Mouse (Mus musculus): ENCODE data around the gene Vmn1r91.
"Not testable (repeated sequence)": the region's sequence is repeated elsewhere in the genome, so short reads cannot be mapped to it uniquely, and the experiment has no call there.

Vmn1r91 gene

GRCm38 (mm10) chr7:20099380-20099779 is at the start of gene Vmn1r91:
Gene Vmn1r91, plus strand, starts transcription at chr7:20099680.
- not testable (repeated sequence) for DNase-seq (ENCODE audit: low read depth)

- DNase-seq (ENCODE audit: low read depth) = not testable (repeated sequence)
Observed at GRCm38 (mm10) chr7:20064100-20064499, 35.4 kb upstream of the Vmn1r91 start.

- DNase-seq (ENCODE audit: low read depth) = not testable (repeated sequence)
Observed at GRCm38 (mm10) chr7:20078118-20078517, 21.4 kb upstream of the Vmn1r91 start.

GRCm38 (mm10) chr7:20122479-20122878 is 23.0 kb downstream of the Vmn1r91 start, which contains the start of gene Gm16442:
Gene Gm16442, minus strand, starts transcription at chr7:20122579.
- not testable (repeated sequence) for DNase-seq (ENCODE audit: low read depth)

GRCm38 (mm10) chr7:20138988-20139387 is 39.5 kb downstream of the Vmn1r91 start, which contains the start of gene Vmn1r93:
Gene Vmn1r93, minus strand, starts transcription at chr7:20139088.
- not testable (repeated sequence) for DNase-seq (ENCODE audit: low read depth)
